8 mouse cellular contexts compared by ENCODE assay signal in genomic region chr11:69066956-69067355, GRCm38 (mm10). TPM values are rescaled to one million over a fixed set of nuclear protein-coding genes. Genes with fewer than 3 reads are reported as not detected.
A peak's percentile ranks its signal among the peaks of the same experiment; 100 is the strongest.
DNase-seq lines count a peak whose midpoint lies in the region; ATAC-seq and TF ChIP-seq lines count a peak whose summit lies in the region.

No protein-coding gene starts in this region.

- peak overlapping the region; percentile 59; the same call in 1 of the 2 replicates for H3K4me2 ChIP-seq in heart, postnatal 0 days (ENCODE audit: low read depth, low read length)

- TF ChIP-seq CTCF in heart, postnatal 0 days (IDR thresholded peaks at IDR 0.05; ENCODE audit: low read depth): peak; percentile 87

- no peaks in the 10 kb centered on the region for H3K9me3 ChIP-seq in erythroblast, embryonic 14.5 days (ENCODE audit: control insufficient read depth, low read length)
- no peaks in the 10 kb centered on the region for H3K9me3 ChIP-seq in heart, postnatal 0 days (replicated peaks; ENCODE audit: control insufficient read depth, low read length)

- peak; percentile 24 for ATAC-seq in CD4-positive, CD25-positive, alpha-beta regulatory T cell, adult 4 months
- ATAC-seq in heart, postnatal 0 days (ENCODE audit: insufficient read depth, low read depth): peak; percentile 22; the same call in 1 of the 2 replicates
- ATAC-seq in neutrophil, adult 5-6 weeks (ENCODE audit: extremely low read depth, insufficient number of reproducible peaks, low FRiP score, poor library complexity, severe bottlenecking): peak; percentile 45

- no peaks in the 10 kb centered on the region for H3K36me3 ChIP-seq in erythroblast, embryonic 14.5 days (ENCODE audit: control insufficient read depth)
- no peaks in the 10 kb centered on the region for H3K36me3 ChIP-seq in heart, postnatal 0 days (replicated peaks; ENCODE audit: control insufficient read depth, insufficient read depth, low read length)

- peak overlapping the region; percentile 69 for H3K4me3 ChIP-seq in erythroblast, embryonic 14.5 days (replicated peaks)
- no peak overlapping the region for H3K4me3 ChIP-seq in heart, postnatal 0 days (ENCODE audit: low read depth, low read length)

- peak; percentile 95 for DNase-seq in brain, adult 2 months (ENCODE audit: low read depth, low spot score)
- DNase-seq in heart, postnatal 0 days (ENCODE audit: low spot score): peak; percentile 94
- peak; percentile 93 to 94 for DNase-seq in kidney, postnatal 4 days
- peak; percentile 88 to 91 for DNase-seq in lung, adult 18-20 months
- peak; percentile 91 for DNase-seq in testis, postnatal 10 days (ENCODE audit: low spot score)

- no peaks in the 10 kb centered on the region for H3K27me3 ChIP-seq in erythroblast, embryonic 14.5 days (ENCODE audit: control insufficient read depth)
- no peaks in the 10 kb centered on the region for H3K27me3 ChIP-seq in heart, postnatal 0 days (ENCODE audit: control insufficient read depth, insufficient read depth, low read length)

- 5% methylated on average over 8 of the region's 8 CpGs for WGBS in heart, postnatal 0 days

- H3K4me1 ChIP-seq in erythroblast, embryonic 14.5 days (ENCODE audit: control insufficient read depth): peaks cover 74% of the 10 kb centered on the region
- peaks cover 31% of the 10 kb centered on the region for H3K4me1 ChIP-seq in heart, postnatal 0 days (ENCODE audit: control insufficient read depth, insufficient read depth)

- H3K27ac ChIP-seq in heart, postnatal 0 days (ENCODE audit: low read depth): peak overlapping the region; percentile 75

- TF ChIP-seq EP300 in heart, postnatal 0 days (IDR thresholded peaks at IDR 0.05; ENCODE audit: low read depth): no peak

- H3K9ac ChIP-seq in heart, postnatal 0 days (replicated peaks; ENCODE audit: low read depth, low read length): peak overlapping the region; percentile 41; the same call in 1 of the 2 replicates

RNA-seq across cellular contexts. Expression of gene Tmem107, which starts 3.6 kb away (rescaled TPM):
- polyA plus RNA-seq in CD4-positive, CD25-positive, alpha-beta regulatory T cell, adult 4 months (2017; shearing (Covaris generic)): 1 to 10 TPM; 2.4 to 4.2 TPM
- polyA plus RNA-seq in erythroblast, embryonic 14.5 days (2012): 10.0 and 12.3 TPM in 2 replicates
- total RNA-seq in heart, postnatal 0 days (2014; rRNA removed; ENCODE audit: low replicate concordance): 10.9 and 25.5 TPM in 2 replicates
- polyA plus RNA-seq in heart, postnatal 0 days (2015; fragmentation: Nextera tagmentation; extraction: Ambion mirVana): 18.3 and 24.3 TPM in 2 replicates
- total RNA-seq in neutrophil, adult 5-6 weeks (2017): 1.2 and 1.6 TPM in 2 replicates

RNA-seq across cellular contexts. Expression of gene Borcs6, which starts 7.4 kb away (rescaled TPM):
- 1 to 10 TPM; 1.0 to 1.4 TPM for polyA plus RNA-seq in CD4-positive, CD25-positive, alpha-beta regulatory T cell, adult 4 months (2017; shearing (Covaris generic))
- 2.0 and 2.4 TPM in 2 replicates for polyA plus RNA-seq in erythroblast, embryonic 14.5 days (2012)
- total RNA-seq in heart, postnatal 0 days (2014; rRNA removed; ENCODE audit: low replicate concordance): 21.3 and 24.1 TPM in 2 replicates
- polyA plus RNA-seq in heart, postnatal 0 days (2015; fragmentation: Nextera tagmentation; extraction: Ambion mirVana): 12.1 and 13.0 TPM in 2 replicates
- 28.4 TPM in 2 replicates for total RNA-seq in neutrophil, adult 5-6 weeks (2017)

RNA-seq across cellular contexts. Expression of gene Vamp2, which starts 21.3 kb away (rescaled TPM):
- 10 to 100 TPM; 26.0 to 35.9 TPM for polyA plus RNA-seq in CD4-positive, CD25-positive, alpha-beta regulatory T cell, adult 4 months (2017; shearing (Covaris generic))
- 7.9 and 9.1 TPM in 2 replicates for polyA plus RNA-seq in erythroblast, embryonic 14.5 days (2012)
- total RNA-seq in heart, postnatal 0 days (2014; rRNA removed; ENCODE audit: low replicate concordance): 25.2 and 27.9 TPM in 2 replicates
- polyA plus RNA-seq in heart, postnatal 0 days (2015; fragmentation: Nextera tagmentation; extraction: Ambion mirVana): 59.2 and 62.1 TPM in 2 replicates
- total RNA-seq in neutrophil, adult 5-6 weeks (2017): 108 and 111 TPM in 2 replicates

RNA-seq across cellular contexts. Expression of gene Aurkb, which starts 21.5 kb away (rescaled TPM):
- 10 to 100 TPM in 1 of 2 experiments, 1 to 10 TPM in 1; 9.0 to 17.8 TPM for polyA plus RNA-seq in CD4-positive, CD25-positive, alpha-beta regulatory T cell, adult 4 months (2017; shearing (Covaris generic))
- 20.3 and 26.6 TPM in 2 replicates for polyA plus RNA-seq in erythroblast, embryonic 14.5 days (2012)
- total RNA-seq in heart, postnatal 0 days (2014; rRNA removed; ENCODE audit: low replicate concordance): 21.4 and 54.6 TPM in 2 replicates
- polyA plus RNA-seq in heart, postnatal 0 days (2015; fragmentation: Nextera tagmentation; extraction: Ambion mirVana): 19.5 and 19.9 TPM in 2 replicates
- total RNA-seq in neutrophil, adult 5-6 weeks (2017): 4.3 and 5.5 TPM in 2 replicates

RNA-seq across cellular contexts. Expression of gene Per1, which starts 28.1 kb away (rescaled TPM):
- polyA plus RNA-seq in CD4-positive, CD25-positive, alpha-beta regulatory T cell, adult 4 months (2017; shearing (Covaris generic)): 1 to 10 TPM; 4.5 to 6.6 TPM
- 1.4 and 1.5 TPM in 2 replicates for polyA plus RNA-seq in erythroblast, embryonic 14.5 days (2012)
- total RNA-seq in heart, postnatal 0 days (2014; rRNA removed; ENCODE audit: low replicate concordance): 76.8 and 93.5 TPM in 2 replicates
- 8.1 and 9.7 TPM in 2 replicates for polyA plus RNA-seq in heart, postnatal 0 days (2015; fragmentation: Nextera tagmentation; extraction: Ambion mirVana)
- 28.9 and 36.1 TPM in 2 replicates for total RNA-seq in neutrophil, adult 5-6 weeks (2017)
